Mouse (Mus musculus) liver, postnatal 0 days (tissue): ENCODE data around the gene Slc10a6. TPM values are rescaled to one million over a fixed set of nuclear protein-coding genes. Genes with fewer than 3 reads are reported as not detected.

ENCODE experiments used
- ATAC-seq: fragments of 200-750 bp; cut with Nextera tagmentation; 2 replicates; pipeline ENCODE4 v1.8.0; 2017; ENCODE audit warnings: mild to moderate bottlenecking, moderate library complexity
- DNase-seq: peaks from one replicate; pipeline ENCODE4 v3.0.0-alpha.2; 2016
- H3K27ac ChIP-seq: fragments of 300-500 bp; sonication (generic); 2 replicates; pipeline ENCODE4 v1.5.1; 2014; ENCODE audit warnings: antibody characterized with exemption, moderate library complexity, mild to moderate bottlenecking, low read depth
- H3K27me3 ChIP-seq: fragments of 300-500 bp; sonication (generic); 2 replicates; pipeline ENCODE4 v1.6.1; 2014; ENCODE audit warnings: low read length, control low read depth, mixed read lengths; ENCODE audit not compliant: insufficient read depth
- H3K36me3 ChIP-seq: fragments of 300-500 bp; sonication (generic); replicated peaks from 2 replicates; pipeline ENCODE4 v1.6.1; 2014; ENCODE audit warnings: mild to moderate bottlenecking, control low read depth, low read length, moderate library complexity, mixed read lengths; ENCODE audit not compliant: insufficient read depth
- H3K4me1 ChIP-seq: fragments of 300-500 bp; sonication (generic); 2 replicates; pipeline ENCODE4 v1.6.1; 2014; ENCODE audit warnings: antibody characterized with exemption, mild to moderate bottlenecking, control low read depth; ENCODE audit not compliant: insufficient read depth
- H3K4me2 ChIP-seq: fragments of 300-500 bp; sonication (generic); 2 replicates; pipeline ENCODE4 v1.6.1; 2014; ENCODE audit warnings: low read depth, mild to moderate bottlenecking, low read length, moderate library complexity, mixed read lengths
- H3K4me3 ChIP-seq: fragments of 300-500 bp; sonication (generic); 2 replicates; pipeline ENCODE4 v1.5.1; 2014; ENCODE audit warnings: low read depth, low read length
- H3K9ac ChIP-seq: fragments of 300-500 bp; sonication (generic); replicated peaks from 2 replicates; pipeline ENCODE4 v1.6.1; 2014; ENCODE audit warnings: mild to moderate bottlenecking, moderate library complexity
- H3K9me3 ChIP-seq: fragments of 300-500 bp; sonication (generic); 2 replicates; pipeline ENCODE4 v1.6.1; 2016; ENCODE audit warnings: mild to moderate bottlenecking, control low read depth, low read length, mixed read lengths
- CTCF ChIP-seq: sonication (generic); IDR thresholded peaks from 2 replicates; pipeline ENCODE4 v1.5.1; 2016; ENCODE audit warnings: antibody characterized with exemption, low read depth
- EP300 ChIP-seq: IDR thresholded peaks from 2 replicates; pipeline ENCODE4 v1.6.1; 2016; ENCODE audit warnings: antibody characterized with exemption, low read depth, mild to moderate bottlenecking
- WGBS: fragments of 180-500 bp; shearing (Covaris S2); extraction: QIAGEN DNeasy Blood & Tissue Kit; methylation state at CpG from one replicate; pipeline ENCODE4 v1.1.7; 2014; ENCODE audit not compliant: insufficient replicate concordance; 5-methylcytosine and 5-hydroxymethylcytosine counted together
- polyA plus RNA-seq: library from polyadenylated mRNA; unstranded; fragments of >200 nt; fragmentation: Nextera tagmentation; extraction: Ambion mirVana; gene quantifications from 2 replicates; pipeline ENCODE4 v1.2.1, GENCODE M21; 2015

Slc10a6 gene
- polyA plus RNA-seq, 1 experiment from 2014 or later, result 0.09 TPM

- Histone ChIP-seq H3K4me2 (no peak overlapping the region), H3K4me1 (no peaks in the 10 kb centered on the region), H3K27me3 (no peaks in the 10 kb centered on the region), H3K4me3 (no peak overlapping the region), H3K9ac (no peak overlapping the region), H3K27ac (no peak overlapping the region), H3K9me3 (no peaks in the 10 kb centered on the region), H3K36me3 (no peaks in the 10 kb centered on the region)
- ATAC-seq (no peak), DNase-seq (no peak)
- TF ChIP-seq CTCF (no peak), EP300 (no peak)
- 81% methylated on average over 9 of the region's 9 CpGs for WGBS
Observed at GRCm38 (mm10) chr5:103598264-103598663, 30.9 kb downstream of the Slc10a6 start.

GRCm38 (mm10) chr5:103597604-103598003 lies 31.6 kb downstream of the Slc10a6 start:
- H3K27me3 ChIP-seq, result no peaks in the 10 kb centered on the region
- no peaks in the 10 kb centered on the region for H3K9me3 ChIP-seq
- H3K27ac ChIP-seq, result no peak overlapping the region
- no peak overlapping the region for H3K9ac ChIP-seq
- H3K4me1 ChIP-seq, result peaks cover 5% of the 10 kb centered on the region; the same call in 1 of the 2 replicates
- ATAC-seq, result no peak
- DNase-seq, result no peak
- WGBS, result 74% methylated on average over 6 of the region's 6 CpGs
- no peak for TF ChIP-seq EP300
- no peak for TF ChIP-seq CTCF
- no peaks in the 10 kb centered on the region for H3K36me3 ChIP-seq
- H3K4me2 ChIP-seq, result no peak overlapping the region
- H3K4me3 ChIP-seq, result no peak overlapping the region

GRCm38 (mm10) chr5:103596467-103597146 lies 32.6 kb downstream of the Slc10a6 start:
- ATAC-seq (no peak), DNase-seq (no peak)
- WGBS, result 80% methylated on average over 14 of the region's 14 CpGs
- H3K4me3 ChIP-seq, result no peak overlapping the region
- peaks cover 6% of the 10 kb centered on the region; the same call in 1 of the 2 replicates for H3K4me1 ChIP-seq
- TF ChIP-seq CTCF, result no peak
- no peak for TF ChIP-seq EP300
- H3K36me3 ChIP-seq, result no peaks in the 10 kb centered on the region
- no peaks in the 10 kb centered on the region for H3K27me3 ChIP-seq
- H3K9me3 ChIP-seq, result no peaks in the 10 kb centered on the region
- H3K9ac ChIP-seq, result no peak overlapping the region
- no peak overlapping the region for H3K4me2 ChIP-seq
- no peak overlapping the region for H3K27ac ChIP-seq

GRCm38 (mm10) chr5:103595394-103596226 lies 33.6 kb downstream of the Slc10a6 start:
- no peak overlapping the region for H3K27ac ChIP-seq
- no peak overlapping the region for H3K9ac ChIP-seq
- no peak for ATAC-seq
- H3K4me3 ChIP-seq, result no peak overlapping the region
- no peak for TF ChIP-seq EP300
- no peak for TF ChIP-seq CTCF
- H3K36me3 ChIP-seq, result no peaks in the 10 kb centered on the region
- no peaks in the 10 kb centered on the region for H3K27me3 ChIP-seq
- WGBS, result 38% methylated on average over 13 of the region's 13 CpGs
- H3K4me1 ChIP-seq, result peaks cover 6% of the 10 kb centered on the region; the same call in 1 of the 2 replicates
- no peak overlapping the region for H3K4me2 ChIP-seq
- no peak for DNase-seq
- no peaks in the 10 kb centered on the region for H3K9me3 ChIP-seq

GRCm38 (mm10) chr5:103593575-103593974 lies 35.6 kb downstream of the Slc10a6 start:
- H3K9me3 ChIP-seq, result no peaks in the 10 kb centered on the region
- TF ChIP-seq CTCF (no peak), EP300 (no peak)
- 80% methylated on average over 9 of the region's 9 CpGs for WGBS
- no peak overlapping the region for H3K27ac ChIP-seq
- H3K9ac ChIP-seq, result no peak overlapping the region
- no peak overlapping the region for H3K4me3 ChIP-seq
- DNase-seq, result no peak
- no peak for ATAC-seq
- no peaks in the 10 kb centered on the region for H3K36me3 ChIP-seq
- H3K4me2 ChIP-seq, result no peak overlapping the region
- H3K4me1 ChIP-seq, result peaks cover 6% of the 10 kb centered on the region; the same call in 1 of the 2 replicates
- H3K27me3 ChIP-seq, result no peaks in the 10 kb centered on the region

GRCm38 (mm10) chr5:103592706-103593105 lies 36.5 kb downstream of the Slc10a6 start:
- ATAC-seq, result peak; percentile 38; the same call in 1 of the 2 replicates
- Histone ChIP-seq H3K27ac (no peak overlapping the region), H3K9ac (no peak overlapping the region), H3K9me3 (no peaks in the 10 kb centered on the region), H3K4me3 (no peak overlapping the region), H3K4me2 (no peak overlapping the region), H3K4me1 (peaks cover 6% of the 10 kb centered on the region; the same call in 1 of the 2 replicates), H3K27me3 (no peaks in the 10 kb centered on the region), H3K36me3 (no peaks in the 10 kb centered on the region)
- TF ChIP-seq CTCF (no peak), EP300 (no peak)
- WGBS, result 55% methylated on average over 8 of the region's 8 CpGs
- no peak for DNase-seq
